17 mouse cellular contexts compared by ENCODE assay signal in the genomic region with DNA sequence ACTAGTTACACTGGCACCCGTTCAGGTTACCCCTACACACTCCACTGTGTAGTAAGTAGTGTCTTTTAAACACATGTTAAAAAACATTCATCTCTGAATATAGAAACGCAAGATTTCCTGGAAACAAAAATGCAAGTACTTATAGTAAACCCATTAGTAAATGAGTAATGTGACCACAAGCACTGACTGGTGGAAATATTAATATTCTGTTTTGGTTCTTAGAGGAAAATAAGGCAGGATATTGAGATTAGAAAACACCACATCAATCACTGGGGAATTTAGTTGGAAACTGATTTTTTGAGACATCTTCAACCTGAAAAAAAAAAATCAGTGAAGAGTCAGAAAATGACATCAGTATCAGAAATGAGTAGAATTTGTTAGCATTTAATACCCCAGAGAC.
"Had no signal": no experiment of that assay in that cellular context is flagged by ENCODE, and none has a peak within 500 bp of the region (broad histone marks: within the 10 kb centered on the region; RNA-seq: fewer than 3 reads in every experiment).

No protein-coding gene starts in this region.

- H3K4me3 ChIP-seq: lung, embryonic 15.5 days; megakaryocyte, embryonic 14.5 days; midbrain, embryonic 12.5 days; neural tube, embryonic 12.5 days; stomach, embryonic 15.5 days had no signal

- H3K27ac ChIP-seq: lung, embryonic 15.5 days; macrophage; midbrain, embryonic 12.5 days; neural tube, embryonic 12.5 days; stomach, embryonic 15.5 days; stomach, postnatal 0 days had no signal

- H3K4me1 ChIP-seq: lung, embryonic 15.5 days; megakaryocyte, embryonic 14.5 days; midbrain, embryonic 12.5 days; neural tube, embryonic 12.5 days; stomach, embryonic 15.5 days had no signal

- H3K4me2 ChIP-seq: lung, embryonic 15.5 days; midbrain, embryonic 12.5 days; neural tube, embryonic 12.5 days; stomach, embryonic 15.5 days had no signal

- H3K36me3 ChIP-seq: lung, embryonic 15.5 days; midbrain, embryonic 12.5 days; neural tube, embryonic 12.5 days; stomach, embryonic 15.5 days had no signal

- H3K9me3 ChIP-seq: lung, embryonic 15.5 days; megakaryocyte, embryonic 14.5 days; midbrain, embryonic 12.5 days; neural tube, embryonic 12.5 days; stomach, embryonic 15.5 days had no signal

- DNase-seq: liver, postnatal 0 days; lung, adult 2 months; lung, postnatal 14 days; lung, postnatal 36 days; midbrain, embryonic 14.5 days; right cerebral cortex, postnatal 14 days; thymus, adult 2 months; thymus, postnatal 25 days; thymus, postnatal 4 days had no signal

- H3K27me3 ChIP-seq: lung, embryonic 15.5 days; megakaryocyte, embryonic 14.5 days; midbrain, embryonic 12.5 days; neural tube, embryonic 12.5 days; stomach, embryonic 15.5 days had no signal

- ATAC-seq: liver, postnatal 0 days; lung, postnatal 0 days had no signal

- H3K9ac ChIP-seq: liver, postnatal 0 days; lung, embryonic 15.5 days; midbrain, embryonic 12.5 days; neural tube, embryonic 12.5 days; stomach, embryonic 15.5 days had no signal
